Mouse (Mus musculus) frontal cortex, adult (tissue): ENCODE measurements around the gene Dusp7.

ENCODE experiments used
- ATAC-seq: cut with Nextera tagmentation; 2 replicates; pipeline ENCODE4 v1.9.2; 2017; ENCODE audit warnings: mild to moderate bottlenecking, moderate library complexity, mixed read lengths; ENCODE audit not compliant: low TSS enrichment

Dusp7 gene

DNA sequence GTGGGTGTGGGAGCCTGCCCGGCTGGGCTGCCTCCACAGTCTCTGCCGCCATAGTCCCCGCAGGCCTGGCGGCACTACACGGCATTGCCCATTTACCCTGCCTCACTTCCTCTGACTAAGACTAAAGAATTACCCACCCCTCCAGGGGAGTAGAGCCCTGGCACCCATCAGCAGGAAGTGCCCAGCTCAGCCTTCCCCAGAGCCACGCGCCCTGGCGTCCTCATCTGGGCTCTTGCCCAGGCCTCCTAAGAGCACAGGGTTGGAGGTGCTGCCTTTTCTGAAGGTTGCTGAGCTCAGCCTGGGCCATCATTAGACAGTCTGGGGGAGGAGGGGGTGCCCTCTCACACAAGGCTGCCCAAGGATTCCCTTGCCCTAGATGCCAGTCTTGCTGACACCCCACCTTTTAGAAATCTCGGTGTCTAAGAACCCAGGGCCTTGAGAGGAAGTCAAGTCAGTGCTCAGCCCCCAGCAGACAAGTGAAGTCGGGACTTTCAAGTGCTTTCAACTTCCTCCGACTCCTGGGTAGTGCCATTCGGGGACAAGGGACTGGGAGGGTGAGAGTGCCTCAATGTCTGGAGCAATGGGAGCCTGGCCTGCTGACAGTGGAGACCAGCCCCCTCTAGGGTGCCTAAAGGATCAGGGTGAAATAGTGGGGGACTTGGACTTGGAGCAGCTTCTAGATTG lies 17.9 kb downstream of the Dusp7 start:
- peak; percentile 41; the same call in 1 of the 2 replicates for ATAC-seq

DNA sequence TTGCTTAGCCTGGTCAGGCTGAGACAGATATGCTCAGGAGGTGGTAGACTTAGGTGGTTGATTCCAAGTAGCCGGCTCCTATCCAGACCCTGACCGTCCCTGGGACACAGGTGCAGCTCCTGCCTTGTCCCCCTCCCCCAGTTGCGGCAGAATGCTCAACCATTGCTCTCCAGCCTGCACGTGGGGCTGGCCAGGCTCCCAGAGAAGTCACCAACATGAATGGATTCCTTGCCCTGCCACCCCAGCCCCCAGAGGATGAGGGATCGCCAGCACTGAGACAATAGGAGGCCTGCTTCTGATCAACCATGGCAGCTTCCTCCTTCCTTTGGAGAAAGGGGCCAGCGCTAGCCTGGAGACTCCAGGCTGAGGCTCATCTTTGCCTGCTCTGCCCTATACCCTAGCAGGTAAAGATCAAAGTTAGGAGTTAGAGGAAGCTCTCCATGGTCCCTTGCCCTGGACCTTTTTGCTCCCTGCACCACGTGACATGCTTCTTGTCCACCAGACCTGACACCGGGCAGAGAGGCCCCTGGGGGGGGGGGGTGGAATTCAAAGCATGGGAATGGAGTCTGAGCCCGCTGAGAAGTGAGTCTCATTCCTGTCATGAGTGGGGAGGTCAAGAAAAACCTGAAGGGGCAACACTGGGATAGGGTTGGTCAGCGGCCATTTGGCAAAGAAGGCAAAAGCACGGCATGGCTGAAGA lies 24.5 kb downstream of the Dusp7 start:
- ATAC-seq, result no peak

DNA sequence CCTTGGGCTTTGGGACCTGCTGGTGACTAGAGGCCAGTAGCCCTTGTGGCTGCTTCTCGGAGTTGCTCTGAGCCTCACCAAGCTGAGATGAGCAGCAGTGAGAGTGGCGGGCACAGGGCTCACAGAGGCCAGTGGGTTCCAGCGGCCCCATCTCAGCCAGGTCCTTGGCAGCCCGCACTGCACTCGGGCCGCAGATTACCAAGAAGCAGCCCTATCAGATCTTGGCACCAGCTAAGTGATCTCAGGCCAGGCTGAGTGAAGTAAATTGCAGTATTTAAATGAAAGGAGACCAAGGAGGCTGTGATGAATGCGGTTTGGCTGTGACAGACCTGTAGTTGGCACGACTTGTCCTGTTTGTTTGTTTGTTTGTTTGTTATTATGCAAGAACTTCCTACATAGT lies 25.1 kb downstream of the Dusp7 start:
- no peak for ATAC-seq

DNA sequence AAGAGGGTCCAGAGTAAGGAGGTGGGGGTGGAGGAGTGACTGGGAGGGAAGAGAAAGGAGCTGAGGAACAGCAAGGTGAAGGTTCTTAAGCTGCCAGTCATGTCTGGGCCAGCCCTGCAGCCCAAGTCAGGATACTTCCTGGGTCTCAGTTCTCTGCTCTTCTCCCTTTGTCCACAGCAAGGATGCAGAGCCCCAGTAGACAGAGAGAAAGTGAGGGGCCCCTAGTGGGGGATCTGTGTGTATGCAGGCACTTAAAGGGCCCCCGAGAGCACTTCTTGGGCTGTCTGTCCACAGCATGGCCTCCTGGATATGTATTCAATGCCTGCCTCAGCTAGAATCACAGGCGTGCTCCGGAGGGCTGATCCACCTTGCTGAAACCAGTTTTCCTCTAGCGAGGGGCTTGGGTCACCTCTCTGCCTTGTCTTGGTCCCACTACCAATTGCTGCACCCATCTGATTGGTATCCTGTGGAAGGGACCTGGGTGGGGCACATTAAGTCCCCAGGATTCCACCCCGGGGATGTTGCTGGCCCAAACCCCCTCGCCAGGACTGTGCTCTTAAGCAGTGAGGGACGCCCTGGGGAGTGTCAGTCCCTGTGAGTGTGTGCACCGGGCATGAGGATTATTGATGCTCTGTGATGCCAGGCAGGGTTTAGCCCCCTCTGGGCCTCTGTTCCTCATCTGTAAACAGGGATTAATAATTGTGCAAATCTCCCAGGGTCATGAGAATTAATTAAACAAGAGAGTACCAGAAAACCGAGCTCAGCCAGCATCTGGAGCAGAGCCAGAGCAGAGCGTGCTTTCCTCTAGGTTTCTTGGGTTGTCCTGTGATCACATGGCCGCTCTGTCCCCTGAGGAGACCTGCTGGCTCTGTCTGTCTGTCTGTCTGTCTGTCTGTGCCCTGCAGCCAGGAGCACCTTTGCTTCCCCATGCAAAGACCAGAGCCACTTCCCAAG lies 26.5 kb downstream of the Dusp7 start:
- peak; percentile 77 for ATAC-seq

DNA sequence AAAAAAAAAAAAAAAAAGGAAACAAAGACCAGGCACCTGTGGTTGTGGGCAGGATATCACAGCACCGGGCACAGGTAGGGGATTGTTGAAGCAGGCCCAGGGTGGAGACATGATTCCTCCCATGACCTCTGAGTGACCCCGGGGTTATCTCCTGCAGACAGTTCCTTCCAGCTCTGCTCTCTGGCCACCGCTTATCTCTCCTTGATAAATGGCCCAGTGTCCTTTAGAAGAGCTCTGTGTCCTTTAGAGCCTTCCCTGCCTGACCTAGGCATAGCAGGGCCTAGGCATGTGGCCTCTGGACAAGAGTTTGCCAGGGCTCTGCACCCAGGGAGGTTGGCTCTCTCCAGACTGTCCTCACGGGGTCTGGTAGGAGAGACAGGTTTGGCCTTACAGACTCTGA lies 29.3 kb downstream of the Dusp7 start:
- no peak for ATAC-seq

DNA sequence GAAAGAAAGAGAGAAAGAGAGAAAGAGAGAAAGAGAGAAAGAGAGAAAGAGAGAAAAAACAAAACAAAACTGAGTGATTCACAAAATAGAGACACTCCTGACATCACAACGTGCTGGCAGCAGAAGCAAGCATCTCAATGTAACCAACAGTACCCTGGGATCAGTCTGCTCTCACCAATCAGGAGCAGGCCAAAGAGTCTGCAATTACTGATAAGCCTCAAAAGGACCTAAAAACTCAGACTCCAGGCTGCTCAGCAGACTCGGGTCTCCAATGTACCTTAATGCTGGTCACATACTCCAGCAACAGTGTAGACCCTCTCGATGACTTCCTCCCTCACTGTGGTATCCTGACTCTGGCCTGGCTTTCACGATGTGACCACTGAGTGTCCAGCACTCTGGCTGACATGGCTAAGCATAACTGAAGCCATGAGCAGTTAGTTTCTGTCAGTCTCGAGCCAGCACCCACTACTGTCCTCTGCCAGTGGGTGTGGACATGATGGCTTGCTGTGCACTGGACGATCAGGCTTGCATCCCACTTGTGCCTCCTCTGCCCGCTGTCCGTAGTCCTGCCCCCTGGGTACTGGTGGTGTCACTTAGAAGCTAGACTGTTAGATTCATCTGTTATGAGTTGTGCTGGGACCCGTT lies 30.4 kb downstream of the Dusp7 start:
- ATAC-seq, result no peak

DNA sequence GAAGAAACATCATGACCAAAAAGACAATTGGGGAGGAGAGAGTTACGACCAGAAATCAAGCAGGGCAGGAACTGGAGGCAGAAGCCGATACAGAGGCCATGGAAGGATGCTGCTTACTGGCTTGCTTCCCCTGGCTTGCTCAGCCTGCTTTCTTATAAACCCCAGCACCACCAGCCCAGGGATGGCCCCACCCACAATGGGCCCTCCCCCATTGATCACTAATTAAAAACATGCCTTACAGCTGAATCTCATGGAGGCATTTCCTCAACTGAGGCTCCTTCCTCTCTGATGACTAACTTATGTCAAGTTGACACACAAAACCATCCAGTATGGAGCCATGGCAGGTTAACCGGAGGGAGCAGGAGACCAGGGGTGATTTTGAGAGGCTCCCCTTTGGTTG lies 31.4 kb downstream of the Dusp7 start:
- no peak for ATAC-seq

DNA sequence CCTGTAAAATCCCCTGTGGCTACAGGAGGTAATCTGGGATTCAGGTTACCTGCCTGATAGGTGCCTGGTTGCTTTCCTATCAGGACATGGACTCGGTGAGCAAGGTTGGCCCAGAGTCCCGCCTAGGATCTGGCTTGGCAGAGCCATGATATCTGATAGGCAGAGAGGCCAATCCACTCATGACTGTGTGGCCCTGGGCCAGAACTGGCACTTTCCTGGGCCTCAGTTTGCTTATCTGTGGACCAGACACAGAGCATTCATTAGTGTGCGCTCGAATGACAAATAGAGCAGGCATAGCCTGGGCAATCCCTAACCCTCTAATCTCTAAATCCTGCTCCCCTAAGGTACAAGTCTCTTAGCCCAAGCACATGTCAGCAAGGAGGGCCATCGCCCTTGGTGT lies 33.7 kb downstream of the Dusp7 start:
- ATAC-seq, result 0 out of 2 replicates have a peak, but pooled peaks have one; percentile 1

DNA sequence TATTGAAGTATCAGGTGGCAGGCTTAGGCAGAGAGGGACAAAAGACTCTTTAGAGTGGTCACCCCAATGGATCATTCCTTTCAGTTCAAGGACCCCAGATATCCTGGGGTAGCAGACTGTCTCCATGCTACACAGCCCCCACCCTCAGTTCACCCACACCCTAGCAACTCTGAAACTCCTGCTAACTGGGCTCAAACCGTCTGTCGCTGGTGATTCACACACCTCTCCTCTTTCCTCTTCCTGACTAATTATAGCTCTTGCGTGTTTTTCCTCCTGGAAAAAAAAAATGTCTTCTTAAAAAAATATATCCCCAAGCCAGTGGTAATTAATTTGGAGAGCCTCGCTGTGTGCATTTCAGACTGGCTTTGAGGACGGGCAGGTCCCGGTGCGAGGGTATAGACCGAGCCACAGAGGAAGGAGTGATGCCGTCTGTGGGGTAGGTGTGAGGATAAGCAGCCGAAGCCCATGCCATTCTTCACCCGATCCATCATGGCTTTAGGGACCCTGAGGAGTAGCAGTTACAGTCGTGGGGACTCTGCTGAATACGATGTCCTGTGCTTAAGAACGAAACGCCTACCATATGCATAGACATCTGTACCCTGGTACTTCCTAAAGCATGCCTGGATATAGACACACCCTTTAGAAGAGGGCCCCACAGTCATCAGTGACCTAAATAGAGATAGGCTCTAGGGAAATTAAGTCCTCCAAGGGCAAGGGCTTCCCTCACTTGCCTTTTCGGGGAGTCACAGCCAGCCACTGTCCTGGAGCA lies 34.4 kb downstream of the Dusp7 start:
- peak; percentile 79 for ATAC-seq

DNA sequence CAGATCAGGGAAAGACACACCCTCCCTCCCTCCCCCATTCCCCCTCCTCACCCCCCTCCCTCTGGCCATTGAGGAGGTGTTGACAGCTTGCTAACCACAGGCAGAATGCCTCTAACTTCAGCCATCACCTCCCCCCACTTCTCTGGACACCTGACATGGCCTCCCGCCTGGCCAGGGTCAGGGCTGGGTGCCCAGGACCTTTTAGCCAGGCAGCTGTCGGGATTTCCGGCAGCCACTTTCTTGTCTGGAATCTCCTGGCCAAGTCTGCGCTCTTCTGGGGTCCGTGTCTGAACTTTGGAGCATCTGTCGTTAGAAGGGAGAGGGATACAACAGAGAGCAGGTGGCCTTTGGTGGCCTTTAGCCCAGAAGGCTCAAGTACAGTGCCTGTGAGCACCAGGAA lies 36.8 kb downstream of the Dusp7 start:
- ATAC-seq, result no peak

DNA sequence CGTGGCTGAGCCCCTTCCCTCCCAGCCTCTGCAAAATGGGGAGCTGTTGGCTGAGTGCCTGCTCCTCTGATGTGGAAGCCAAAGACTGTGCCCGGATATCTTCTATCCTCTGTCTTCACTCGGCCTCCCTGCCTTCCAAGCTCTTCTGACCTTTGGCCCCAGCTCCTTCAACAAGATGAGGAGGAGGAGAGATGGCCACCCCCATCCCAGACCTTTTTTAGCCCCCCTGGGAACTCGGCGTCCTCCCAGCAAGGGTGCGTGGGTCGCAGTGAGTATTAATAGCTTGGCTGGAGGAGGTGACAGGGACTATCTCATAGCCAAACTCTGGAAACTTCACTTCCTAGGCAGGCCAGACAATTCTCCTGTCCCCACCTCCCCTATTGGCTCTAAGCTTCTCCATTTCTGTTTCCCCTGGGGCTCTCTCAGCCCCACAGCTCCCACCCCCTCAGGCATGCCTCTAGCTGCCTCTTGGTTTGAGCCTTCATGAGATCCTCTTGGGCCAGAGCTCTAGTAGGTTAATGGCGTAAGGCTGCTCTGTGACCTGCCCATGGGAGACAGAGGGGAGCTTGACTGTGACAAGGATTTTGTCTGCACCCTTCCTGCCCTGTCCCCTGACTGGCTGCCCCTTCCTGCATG lies 38.1 kb downstream of the Dusp7 start:
- ATAC-seq, result peak; percentile 41; the same call in 1 of the 2 replicates

DNA sequence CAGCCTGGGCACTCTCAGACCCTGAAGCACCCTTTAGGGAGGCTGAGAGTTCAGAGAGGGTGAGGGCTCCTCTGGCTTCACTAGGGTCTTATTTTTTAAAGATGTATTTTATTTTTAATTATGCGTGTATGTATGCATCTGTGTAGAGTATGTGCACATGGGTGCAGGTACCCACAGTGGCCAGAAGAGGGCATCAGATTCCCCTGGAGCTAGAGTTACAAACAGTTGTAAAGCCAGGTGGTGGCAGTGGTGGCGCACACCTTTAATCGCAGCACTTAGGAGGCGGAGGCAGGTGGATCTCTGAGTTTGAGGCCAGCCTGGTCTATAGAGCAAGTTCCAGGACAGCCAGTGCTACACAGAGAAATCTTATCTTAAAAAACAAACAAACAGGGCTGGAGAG lies 40.7 kb downstream of the Dusp7 start:
- no peak for ATAC-seq

DNA sequence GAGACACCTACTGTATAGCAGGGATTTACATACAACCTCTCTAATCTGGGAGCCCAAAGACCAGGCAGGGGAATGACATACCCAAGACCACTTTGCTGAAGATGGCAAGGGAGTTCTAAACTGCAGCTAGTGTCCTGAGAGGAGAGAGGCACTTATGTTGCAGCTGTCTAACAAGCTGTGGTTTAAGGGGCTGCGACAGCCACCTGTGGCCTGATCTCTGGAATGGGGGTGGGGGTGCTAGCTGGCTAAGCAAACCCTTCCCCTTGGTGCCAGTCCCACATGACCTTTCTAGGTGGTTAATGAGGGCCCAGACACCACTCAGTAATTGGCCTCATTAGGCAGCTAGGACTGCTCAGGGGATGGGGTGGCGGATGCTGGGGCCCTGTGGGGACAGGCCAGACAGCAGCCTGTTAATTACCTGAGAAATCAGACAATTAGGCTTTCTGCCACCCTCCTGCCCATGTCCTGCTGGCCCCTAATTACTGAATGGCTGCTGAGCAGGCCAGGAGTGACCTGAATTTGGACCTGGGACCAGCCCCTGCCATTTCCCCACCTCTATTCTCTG lies 41.7 kb downstream of the Dusp7 start:
- ATAC-seq, result no peak

DNA sequence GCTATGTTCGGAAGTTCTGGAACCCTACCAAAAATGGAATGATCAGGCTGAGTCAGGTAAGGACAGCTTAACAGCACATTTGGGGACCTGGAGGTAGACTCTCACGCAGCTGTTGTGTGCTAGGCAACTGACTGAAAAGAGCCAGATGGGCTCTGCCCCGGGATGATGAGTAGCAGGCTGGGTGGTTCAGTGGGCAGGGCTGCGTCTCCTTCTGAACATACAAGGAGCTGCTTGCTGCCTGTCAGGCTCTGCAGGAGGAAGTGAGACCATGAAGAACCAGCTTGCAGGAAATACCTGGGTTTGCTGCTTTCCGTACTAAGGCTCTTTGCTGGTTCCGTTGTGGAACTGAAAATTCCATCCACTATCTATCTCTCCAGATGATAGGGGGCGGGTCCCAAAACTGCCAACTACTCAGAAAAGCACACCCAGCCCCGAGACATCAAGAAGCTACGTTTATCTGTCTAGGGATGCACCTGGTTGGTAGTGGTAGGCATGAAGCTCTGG lies 42.7 kb downstream of the Dusp7 start:
- ATAC-seq, result peak; percentile 53

DNA sequence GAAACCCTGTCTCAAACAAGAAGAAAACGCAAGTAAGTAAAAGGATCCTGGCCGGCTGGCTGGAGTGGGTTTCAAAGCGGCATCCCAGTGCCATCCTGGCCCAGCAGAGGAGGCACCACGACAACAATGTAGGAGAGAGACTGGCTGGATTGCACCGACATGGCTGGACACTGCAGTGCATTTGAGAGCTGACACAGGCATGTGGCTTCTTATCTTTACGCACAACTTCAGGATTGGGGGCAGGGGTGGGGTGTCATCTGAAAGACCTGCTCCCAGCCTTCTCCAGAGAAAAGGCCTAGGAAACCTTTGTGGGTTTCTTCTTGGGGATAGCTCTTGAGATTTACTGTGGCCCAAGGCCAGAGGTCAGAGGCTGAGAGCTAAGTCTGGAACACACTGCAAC lies 43.3 kb downstream of the Dusp7 start:
- no peak for ATAC-seq

DNA sequence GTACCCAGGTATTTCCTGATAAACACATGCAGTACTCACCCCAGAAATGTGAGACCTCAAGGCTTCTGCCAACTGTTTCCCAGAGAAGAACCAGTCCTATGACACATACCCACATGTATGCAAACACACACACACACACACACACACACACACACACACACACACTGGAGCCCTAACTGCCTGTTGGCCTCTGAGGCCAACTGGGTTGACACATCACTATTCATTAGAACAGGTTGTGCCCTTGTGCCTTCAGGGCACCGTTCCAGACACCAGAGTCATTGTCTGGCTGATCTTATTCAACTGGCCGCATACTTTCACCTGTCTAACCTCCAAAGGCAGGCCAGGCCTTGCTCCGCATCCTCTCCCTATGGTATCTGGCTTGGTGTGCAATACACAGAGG lies 43.8 kb downstream of the Dusp7 start:
- ATAC-seq, result no peak

DNA sequence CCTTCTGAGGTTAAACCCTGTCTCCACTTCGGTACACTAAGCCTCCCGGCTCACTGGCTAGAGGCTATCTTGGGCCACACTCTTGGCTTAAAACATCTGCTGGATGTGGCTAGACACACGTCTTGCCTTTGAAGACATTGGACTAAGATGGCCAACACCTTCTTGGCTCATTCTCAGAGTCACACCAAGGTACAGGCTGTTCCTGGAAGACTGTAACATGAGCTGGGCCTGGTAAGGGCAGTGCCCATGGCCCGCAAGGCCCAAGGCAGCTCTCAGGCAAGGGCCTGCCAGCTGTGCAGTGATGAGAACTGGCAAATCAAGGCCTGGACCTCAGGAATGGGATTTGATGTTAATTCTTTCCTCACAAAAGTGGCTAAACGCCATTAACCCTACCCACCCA lies 45.2 kb downstream of the Dusp7 start:
- ATAC-seq, result no peak

DNA sequence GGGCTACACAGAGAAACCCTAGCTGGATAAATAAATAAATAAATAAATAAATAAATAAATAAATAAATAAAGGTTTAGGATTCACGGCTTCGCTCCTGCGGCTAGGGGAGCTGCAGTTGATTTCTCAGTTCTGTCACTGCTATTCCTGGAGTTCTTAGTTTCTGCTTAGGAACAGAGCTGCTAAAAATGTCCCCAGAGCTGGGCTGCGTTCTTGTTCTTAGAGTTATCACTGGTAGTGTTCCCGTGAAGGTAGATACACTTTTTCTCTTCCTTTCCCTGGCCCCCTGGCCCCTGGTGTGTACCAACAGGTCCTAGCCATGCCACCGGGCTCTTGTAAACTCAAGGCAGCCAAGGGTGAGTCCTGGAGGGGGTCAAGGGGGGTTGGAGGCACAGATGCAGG lies 48.4 kb downstream of the Dusp7 start:
- ATAC-seq, result peak; percentile 38; the same call in 1 of the 2 replicates

DNA sequence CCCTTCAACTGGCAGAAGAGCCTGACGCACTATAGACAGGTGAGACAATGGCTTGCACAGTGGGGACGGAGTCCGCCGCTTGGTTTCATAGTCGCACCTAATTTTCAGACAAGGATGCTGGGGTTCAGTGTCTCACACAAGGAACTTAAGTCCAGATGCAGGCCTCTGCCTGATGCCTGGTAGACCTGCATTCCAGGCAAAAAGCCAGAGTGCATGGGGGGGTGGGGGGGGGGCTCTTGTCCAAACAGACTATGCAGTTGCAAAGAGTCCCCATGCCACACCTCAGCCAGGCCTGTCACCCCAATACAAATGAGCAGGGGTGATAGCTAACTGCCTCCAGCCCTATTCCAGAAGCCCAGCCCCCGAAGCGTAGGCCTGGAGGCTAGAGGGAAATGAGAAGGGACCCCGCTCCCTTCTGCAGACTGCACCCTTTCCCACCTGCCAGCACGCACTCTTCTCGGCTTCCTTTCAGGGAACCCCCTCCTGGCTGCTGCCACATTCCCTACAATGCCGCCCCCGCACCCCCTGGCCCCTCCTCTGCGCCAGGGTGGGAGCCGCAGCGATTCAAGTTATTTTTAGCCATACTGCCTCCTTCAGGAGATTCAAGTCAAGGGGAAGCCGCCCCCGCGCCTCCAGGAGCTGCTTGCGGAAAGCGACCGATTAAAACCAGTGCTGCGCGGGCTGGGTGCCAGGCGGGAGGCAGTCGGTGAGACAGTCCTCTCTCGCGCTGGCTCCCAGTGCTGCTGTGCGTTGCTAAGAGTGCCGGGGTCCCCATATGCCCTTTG lies 49.6 kb downstream of the Dusp7 start:
- ATAC-seq, result peak; percentile 75
